Mouse (Mus musculus) neural tube, embryonic 12.5 days (tissue): Measurements from ENCODE around the gene 4933402D24Rik. TPM values are rescaled to one million over a fixed set of nuclear protein-coding genes. Genes with fewer than 3 reads are reported as not detected.

Experiments used
- ATAC-seq: fragments of 200-750 bp; cut with Nextera tagmentation; 2 replicates; pipeline ENCODE4 v1.8.0; 2017; ENCODE audit warnings: low read depth, mild to moderate bottlenecking, moderate TSS enrichment, moderate library complexity; ENCODE audit not compliant: low FRiP score
- H3K27ac ChIP-seq: fragments of 300-500 bp; sonication (generic); 2 replicates; pipeline ENCODE4 v1.5.1; 2016
- H3K27me3 ChIP-seq: fragments of 300-500 bp; sonication (generic); replicated peaks from 2 replicates; pipeline ENCODE4 v1.6.1; 2016; ENCODE audit warnings: mild to moderate bottlenecking
- H3K36me3 ChIP-seq: fragments of 300-500 bp; sonication (generic); 2 replicates; pipeline ENCODE4 v1.6.1; 2016; ENCODE audit warnings: mild to moderate bottlenecking
- H3K4me1 ChIP-seq: fragments of 300-500 bp; sonication (generic); 2 replicates; pipeline ENCODE4 v1.6.1; 2016
- H3K4me2 ChIP-seq: fragments of 300-500 bp; sonication (generic); replicated peaks from 2 replicates; pipeline ENCODE4 v1.6.1; 2016; ENCODE audit warnings: mild to moderate bottlenecking
- H3K4me3 ChIP-seq: fragments of 300-500 bp; sonication (generic); 2 replicates; pipeline ENCODE4 v1.5.1; 2016
- H3K9ac ChIP-seq: fragments of 300-500 bp; sonication (generic); 2 replicates; pipeline ENCODE4 v1.6.1; 2016; ENCODE audit warnings: mild to moderate bottlenecking
- H3K9me3 ChIP-seq: fragments of 300-500 bp; sonication (generic); 2 replicates; pipeline ENCODE4 v1.6.1; 2016; ENCODE audit warnings: mild to moderate bottlenecking
- WGBS: fragments of 180-500 bp; shearing (Covaris S2); methylation state at CpG from one replicate; pipeline ENCODE4 v1.1.7; 2016; 5-methylcytosine and 5-hydroxymethylcytosine counted together
- polyA plus RNA-seq: library from polyadenylated mRNA; unstranded; fragments of >200 nt; fragmentation: Nextera tagmentation; extraction: Ambion mirVana; gene quantifications from 2 replicates; pipeline ENCODE4 v1.2.1, GENCODE M21; 2016

Gene 4933402D24Rik
- polyA plus RNA-seq, 1 experiment from 2014 or later, result 0.22 TPM

DNA sequence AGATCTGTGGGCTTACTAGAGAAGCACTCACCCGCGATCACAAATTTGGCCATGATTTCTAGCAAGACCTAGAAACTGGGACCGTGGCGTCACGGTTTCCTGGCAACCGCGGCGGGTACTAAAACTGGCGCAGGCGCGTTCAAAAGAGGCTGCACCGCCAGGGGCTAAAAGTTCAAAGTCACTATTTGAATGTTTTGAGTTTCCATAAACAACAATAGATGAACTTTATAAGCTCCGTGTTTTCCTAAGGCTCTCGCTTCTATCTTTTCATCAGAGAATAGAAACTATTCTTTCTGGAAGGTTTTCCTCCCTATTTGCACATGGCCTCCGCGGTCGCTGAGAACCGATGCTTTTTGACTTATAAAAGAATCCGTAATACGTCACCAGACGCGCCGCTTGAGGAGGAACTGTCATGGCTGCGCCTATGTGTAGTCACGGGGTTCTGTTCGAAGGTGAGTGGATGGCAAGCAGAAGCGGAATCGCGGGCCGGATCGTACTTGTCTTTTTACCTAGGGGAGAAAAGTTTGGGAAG, 38.8 kb downstream of the 4933402D24Rik start, which contains the start of the genes Mdh1b and Fastkd2:
Mdh1b (minus strand) TSS at position 79 of the 532 bp plus-strand sequence.
Fastkd2 (plus strand) TSS at position 375 of the 532 bp plus-strand sequence.
- no peaks in the 10 kb centered on the region for H3K9me3 ChIP-seq
- H3K27ac ChIP-seq, result no peak within 1 kb of the TSS
- H3K4me1 ChIP-seq, result peaks cover 16% of the 10 kb centered on the region
- WGBS, result under 1% methylated on average over 31 of the region's 31 CpGs
- H3K4me2 ChIP-seq, result peak within 1 kb of the TSS; percentile 67
- ATAC-seq, result peak; percentile 96
- H3K4me3 ChIP-seq, result peak within 1 kb of the TSS; percentile 64
- peak within 1 kb of the TSS; percentile 67 for H3K9ac ChIP-seq
- H3K27me3 ChIP-seq, result no peaks in the 10 kb centered on the region
- H3K36me3 ChIP-seq, result no peaks in the 10 kb centered on the region

DNA sequence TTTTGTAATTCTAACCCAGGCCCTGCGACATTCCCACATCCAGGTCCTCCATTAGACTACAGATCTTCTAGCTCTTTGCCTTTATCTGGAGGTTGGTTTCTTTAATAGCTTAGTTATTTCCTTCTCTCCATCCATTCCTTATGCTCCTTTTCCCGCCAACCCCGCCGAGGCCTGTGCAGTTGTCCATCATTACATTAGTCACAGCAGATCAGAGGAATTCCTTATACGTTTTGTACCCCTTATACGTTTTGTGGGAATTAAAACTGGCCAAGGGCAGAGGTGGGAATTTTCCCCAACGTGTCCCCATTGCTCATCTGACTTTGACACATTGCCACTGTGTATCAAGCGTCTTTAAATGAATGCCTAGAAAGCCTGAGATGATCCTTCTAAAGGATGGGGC, 39.3 kb downstream of the 4933402D24Rik start:
- Histone ChIP-seq H3K4me1 (peaks cover 16% of the 10 kb centered on the region), H3K9ac (0 out of 2 replicates have a peak overlapping the region, but pooled peaks have one; percentile 18), H3K36me3 (no peaks in the 10 kb centered on the region), H3K4me3 (peak overlapping the region; percentile 64), H3K4me2 (peak overlapping the region; percentile 67), H3K27me3 (no peaks in the 10 kb centered on the region), H3K9me3 (no peaks in the 10 kb centered on the region), H3K27ac (no peak overlapping the region)
- no peak; the same call in 1 of the 2 replicates for ATAC-seq
- WGBS, result 42% methylated on average over 8 of the region's 8 CpGs

DNA sequence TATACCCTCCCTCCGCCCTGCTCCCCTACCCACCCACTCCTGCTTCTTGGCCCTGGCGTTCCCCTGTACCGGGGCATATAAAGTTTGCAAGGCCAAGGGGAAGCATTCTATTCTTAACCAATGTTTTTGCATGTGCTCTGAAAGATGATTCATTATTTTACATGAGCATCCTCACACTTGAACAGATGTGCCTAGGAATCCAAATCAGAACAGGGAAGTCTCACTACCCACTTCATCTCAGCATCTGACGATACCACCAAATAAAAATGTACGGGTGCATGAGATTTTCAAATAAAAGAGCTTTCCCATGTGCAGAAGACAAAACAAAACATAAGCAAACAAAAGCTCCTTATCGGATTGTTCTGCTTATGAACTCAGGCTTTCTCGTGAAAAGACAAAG, 48.9 kb downstream of the 4933402D24Rik start:
- H3K27me3 ChIP-seq, result no peaks in the 10 kb centered on the region
- no peak overlapping the region for H3K4me3 ChIP-seq
- no peaks in the 10 kb centered on the region for H3K36me3 ChIP-seq
- H3K9me3 ChIP-seq, result no peaks in the 10 kb centered on the region
- 89% methylated on average over 7 of the region's 7 CpGs for WGBS
- ATAC-seq, result no peak
- H3K4me1 ChIP-seq, result no peaks in the 10 kb centered on the region
- H3K27ac ChIP-seq, result no peak overlapping the region
- no peak overlapping the region for H3K4me2 ChIP-seq
- H3K9ac ChIP-seq, result no peak overlapping the region

DNA sequence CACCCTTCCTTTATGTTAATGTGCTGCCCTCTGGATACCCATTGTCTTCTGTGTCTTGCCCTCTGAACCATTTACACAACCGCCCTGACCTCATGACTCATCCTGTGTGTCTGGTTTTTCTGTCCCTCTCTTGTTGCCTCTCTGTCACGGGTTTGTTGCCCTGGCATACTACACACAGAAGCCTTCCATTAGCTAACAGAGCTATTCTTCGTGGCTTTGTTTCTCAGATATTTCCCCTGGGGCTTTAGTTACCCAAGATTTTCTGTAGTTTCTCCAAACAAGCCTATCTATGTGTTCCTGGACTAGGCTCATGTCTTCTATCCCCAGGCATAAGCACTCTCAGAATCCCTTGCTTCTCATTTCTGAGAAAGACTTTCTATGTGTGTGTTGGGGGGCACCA, 60.2 kb downstream of the 4933402D24Rik start:
- no peaks in the 10 kb centered on the region for H3K27me3 ChIP-seq
- H3K27ac ChIP-seq, result no peak overlapping the region
- no peak overlapping the region for H3K4me3 ChIP-seq
- no peak for ATAC-seq
- no peaks in the 10 kb centered on the region for H3K36me3 ChIP-seq
- H3K9me3 ChIP-seq, result no peaks in the 10 kb centered on the region
- H3K4me1 ChIP-seq, result no peaks in the 10 kb centered on the region
- no peak overlapping the region for H3K9ac ChIP-seq
- H3K4me2 ChIP-seq, result no peak overlapping the region
- WGBS, result 61% methylated on average over 3 of the region's 3 CpGs

DNA sequence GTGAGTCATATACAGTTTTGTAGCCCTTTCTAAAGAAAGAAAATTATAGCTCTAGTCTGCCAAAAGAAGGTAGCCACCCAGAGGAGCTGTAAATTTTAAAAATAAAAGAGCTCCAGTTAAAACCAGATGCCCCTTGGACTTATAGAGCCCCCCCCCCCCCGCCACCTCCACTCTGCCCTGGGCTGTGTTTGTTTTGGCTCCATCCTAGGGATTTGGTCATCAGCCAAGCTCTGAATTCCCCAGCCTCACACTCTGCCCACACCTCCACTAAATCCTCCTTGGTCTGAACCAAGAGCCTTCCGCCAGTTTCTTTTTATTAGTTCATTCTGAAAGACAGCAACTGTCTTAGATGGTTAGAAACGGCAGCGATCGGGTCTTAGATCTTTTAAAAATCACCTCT, 63.3 kb downstream of the 4933402D24Rik start:
- 70% methylated on average over 5 of the region's 5 CpGs for WGBS
- Histone ChIP-seq H3K27me3 (no peaks in the 10 kb centered on the region), H3K9ac (no peak overlapping the region), H3K4me1 (no peaks in the 10 kb centered on the region), H3K4me2 (no peak overlapping the region), H3K4me3 (no peak overlapping the region), H3K36me3 (no peaks in the 10 kb centered on the region), H3K9me3 (no peaks in the 10 kb centered on the region), H3K27ac (no peak overlapping the region)
- no peak for ATAC-seq

Other genes starting within 250 kb of the 4933402D24Rik start
- gene Gm39653, start 153.3 kb downstream of the 4933402D24Rik start, polyA plus RNA-seq, result not detected in 2 replicates
- gene Dytn, start 82.3 kb downstream of the 4933402D24Rik start, polyA plus RNA-seq, result 0.08 and 0.15 TPM in 2 replicates
- 0.11 TPM in 1 of 2 replicates, not detected in the other for gene Mdh1b, start 38.9 kb downstream of the 4933402D24Rik start, polyA plus RNA-seq
- gene Fastkd2, start 38.7 kb downstream of the 4933402D24Rik start, polyA plus RNA-seq, result 45.2 and 47.5 TPM in 2 replicates